Mouse (Mus musculus): ENCODE measurements around the gene Gpr18. TPM values are rescaled to one million over a fixed set of nuclear protein-coding genes. Genes with fewer than 3 reads are reported as not detected.

The Gpr18 gene
- total and polyA plus RNA-seq, 3 experiments, result 0.16 to 2.2 (median 0.43) TPM

DNA sequence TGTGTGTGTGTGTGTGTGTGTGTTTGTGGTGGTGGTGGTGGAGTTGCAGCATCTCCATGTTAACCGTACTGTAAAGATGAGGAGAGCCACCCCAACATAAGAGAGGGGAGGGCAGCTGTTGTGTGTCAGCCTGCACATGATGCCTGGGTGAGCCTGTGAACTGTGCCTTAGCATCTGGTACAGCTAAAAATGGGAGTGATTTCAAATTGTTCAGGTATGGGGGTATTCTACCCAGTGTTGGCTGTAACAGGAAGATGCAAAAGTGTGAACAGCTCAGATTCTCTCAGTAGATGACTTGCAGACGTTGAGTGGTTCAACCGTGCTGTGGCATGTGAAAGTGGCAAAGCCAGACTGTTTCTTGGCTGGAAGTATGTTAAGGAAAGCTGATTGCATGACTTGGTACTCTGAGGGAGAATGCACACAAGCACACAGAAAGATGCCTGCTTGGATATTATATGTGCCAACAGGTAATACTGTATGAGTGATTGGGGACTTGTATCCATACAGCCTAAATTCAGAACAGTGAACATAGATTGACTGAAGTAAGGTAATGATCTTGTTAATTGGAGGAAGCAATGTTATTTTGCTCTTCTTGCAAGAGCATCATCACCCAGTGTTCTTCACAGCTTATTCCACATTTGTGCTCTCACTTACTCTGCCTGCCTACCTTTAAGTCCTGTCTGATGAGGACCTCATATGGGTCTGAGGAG, 42.6 kb upstream of the Gpr18 start:
- Histone ChIP-seq H3K27me3 (ENCODE audit: control insufficient read depth, insufficient read depth, low read length) (no peaks in the 10 kb centered on the region), H3K4me1 (ENCODE audit: control insufficient read depth, insufficient read depth, low read length) (peaks cover 5% of the 10 kb centered on the region), H3K9ac (ENCODE audit: low read depth, low read length) (no peak overlapping the region), H3K4me3 (no peak overlapping the region), H3K79me2 (replicated peaks; ENCODE audit: control insufficient read depth, insufficient read depth, low read length) (no peaks in the 10 kb centered on the region), H3K27ac (no peak overlapping the region), H3K36me3 (ENCODE audit: control insufficient read depth, insufficient read depth, low read length) (no peaks in the 10 kb centered on the region)
- TF ChIP-seq POLR2A (IDR thresholded peaks at IDR 0.05; ENCODE audit: insufficient read depth, low read depth, low read length), result no peak
- TF ChIP-seq EP300 (IDR thresholded peaks at IDR 0.05; ENCODE audit: insufficient read depth, low read depth, low read length), result no peak
- TF ChIP-seq CTCF (IDR thresholded peaks at IDR 0.05), result no peak
- WGBS, result 80% methylated on average over 3 of the region's 3 CpGs
- no peak for DNase-seq
- intact Hi-C loops (cut with DNase I), result no loop called here

DNA sequence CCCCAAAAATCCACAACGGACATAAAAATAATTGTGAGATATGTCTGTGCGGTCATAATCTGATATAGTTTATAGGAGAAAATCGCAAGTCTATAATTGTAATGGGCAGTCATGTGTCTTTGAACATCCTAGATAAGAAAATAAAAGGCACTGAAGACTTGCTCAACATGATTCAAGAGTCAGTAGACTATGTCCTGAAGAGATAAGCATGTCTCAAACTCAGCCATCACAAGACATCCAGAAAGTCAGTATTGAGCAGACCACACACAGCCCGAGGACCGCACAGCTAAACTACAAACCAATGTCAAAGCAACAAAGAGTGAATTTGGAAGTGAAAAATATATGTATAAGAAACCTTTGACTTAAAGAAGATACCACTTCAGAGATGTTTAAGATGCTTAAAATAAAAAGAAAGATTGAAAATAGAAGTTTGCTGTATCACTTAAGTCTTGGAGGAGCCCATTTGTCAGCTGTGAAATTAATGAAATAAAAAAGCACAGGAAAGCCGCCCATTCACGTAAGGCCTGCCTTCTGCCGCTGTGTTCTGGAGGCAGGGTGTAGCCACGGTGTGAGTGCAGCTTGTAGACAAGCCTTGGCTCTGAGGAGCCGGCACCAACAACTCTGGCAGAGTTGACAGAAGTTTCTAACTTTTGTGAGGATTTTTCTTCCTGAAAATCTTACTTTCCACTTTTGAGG, 41.7 kb upstream of the Gpr18 start:
- no peak overlapping the region for H3K9ac ChIP-seq (ENCODE audit: low read depth, low read length)

DNA sequence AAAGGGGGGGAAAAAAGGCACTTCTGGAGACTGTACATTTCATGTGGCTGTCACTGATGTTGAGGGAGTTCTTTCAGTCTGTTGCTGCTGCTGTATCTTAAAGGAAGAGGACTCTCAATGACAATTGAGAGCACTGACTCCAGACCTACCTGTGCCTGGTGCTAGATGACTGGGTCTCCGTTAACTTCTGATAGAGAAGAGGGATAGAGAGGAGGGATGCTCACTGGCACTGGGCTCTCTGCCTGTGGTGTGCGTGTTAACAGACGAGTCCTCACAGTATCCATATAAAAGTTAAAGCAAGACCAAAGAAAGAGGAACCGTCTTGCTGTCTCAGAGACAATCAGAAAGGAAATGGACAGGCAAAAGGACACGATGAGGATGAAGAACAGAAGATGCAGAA, 40.7 kb upstream of the Gpr18 start:
- Histone ChIP-seq H3K4me1 (ENCODE audit: control insufficient read depth, insufficient read depth, low read length) (peaks cover 3% of the 10 kb centered on the region), H3K36me3 (ENCODE audit: control insufficient read depth, insufficient read depth, low read length) (no peaks in the 10 kb centered on the region), H3K9ac (ENCODE audit: low read depth, low read length) (no peak overlapping the region), H3K27ac (no peak overlapping the region), H3K79me2 (replicated peaks; ENCODE audit: control insufficient read depth, insufficient read depth, low read length) (no peaks in the 10 kb centered on the region), H3K27me3 (ENCODE audit: control insufficient read depth, insufficient read depth, low read length) (no peaks in the 10 kb centered on the region), H3K4me3 (no peak overlapping the region)
- intact Hi-C loops (cut with DNase I), result no loop called here
- DNase-seq, result no peak
- TF ChIP-seq CTCF (IDR thresholded peaks at IDR 0.05) (no peak), EP300 (IDR thresholded peaks at IDR 0.05; ENCODE audit: insufficient read depth, low read depth, low read length) (no peak), POLR2A (IDR thresholded peaks at IDR 0.05; ENCODE audit: insufficient read depth, low read depth, low read length) (no peak)
- 81% methylated on average over 5 of the region's 5 CpGs for WGBS

More for the DNA sequence above, 41.7 kb upstream of the Gpr18 start:
- no peak for TF ChIP-seq CTCF (IDR thresholded peaks at IDR 0.05)
- no peak for TF ChIP-seq POLR2A (IDR thresholded peaks at IDR 0.05; ENCODE audit: insufficient read depth, low read depth, low read length)
- TF ChIP-seq EP300 (IDR thresholded peaks at IDR 0.05; ENCODE audit: insufficient read depth, low read depth, low read length), result no peak
- H3K27ac ChIP-seq, result no peak overlapping the region
- intact Hi-C loops (cut with DNase I), result no loop called here
- H3K79me2 ChIP-seq (replicated peaks; ENCODE audit: control insufficient read depth, insufficient read depth, low read length), result no peaks in the 10 kb centered on the region
- peaks cover 5% of the 10 kb centered on the region for H3K4me1 ChIP-seq (ENCODE audit: control insufficient read depth, insufficient read depth, low read length)
- H3K27me3 ChIP-seq (ENCODE audit: control insufficient read depth, insufficient read depth, low read length), result no peaks in the 10 kb centered on the region
- 88% methylated on average over 10 of the region's 10 CpGs for WGBS
- DNase-seq, result no peak
- H3K36me3 ChIP-seq (ENCODE audit: control insufficient read depth, insufficient read depth, low read length), result no peaks in the 10 kb centered on the region
- no peak overlapping the region for H3K4me3 ChIP-seq

DNA sequence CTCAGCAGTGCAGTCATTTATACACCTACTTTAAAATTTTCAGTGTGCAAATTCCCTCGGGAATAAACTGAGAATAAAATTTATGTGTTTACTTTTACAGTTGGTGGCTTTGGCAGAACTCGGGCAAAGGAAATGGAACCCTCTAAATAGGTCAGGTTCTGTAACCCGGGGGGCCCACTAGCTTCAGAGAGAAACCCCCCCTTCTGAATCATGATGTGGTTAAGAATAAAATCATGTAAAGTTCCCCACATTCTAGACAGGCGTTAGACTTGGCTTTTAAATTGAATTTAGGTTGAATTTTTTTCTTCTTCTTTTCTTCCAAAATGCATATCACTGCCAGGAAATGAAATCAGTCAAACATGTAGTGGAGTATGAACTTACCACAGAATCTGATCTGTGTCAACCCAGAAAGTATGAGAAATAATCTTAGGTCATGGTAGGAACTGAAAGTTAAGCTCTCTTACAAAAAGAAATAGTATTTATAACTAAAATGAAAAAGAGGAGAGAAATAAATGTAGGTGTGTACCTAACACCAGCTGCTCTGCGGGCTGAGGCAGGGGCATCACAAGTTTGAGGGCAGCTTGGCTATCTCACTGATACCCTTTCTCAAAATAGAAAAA, 39.7 kb upstream of the Gpr18 start:
- H3K27ac ChIP-seq, result no peak overlapping the region
- H3K27me3 ChIP-seq (ENCODE audit: control insufficient read depth, insufficient read depth, low read length), result no peaks in the 10 kb centered on the region
- peaks cover 2% of the 10 kb centered on the region for H3K4me1 ChIP-seq (ENCODE audit: control insufficient read depth, insufficient read depth, low read length)
- no peaks in the 10 kb centered on the region for H3K79me2 ChIP-seq (replicated peaks; ENCODE audit: control insufficient read depth, insufficient read depth, low read length)
- intact Hi-C loops (cut with DNase I), result no loop called here
- WGBS, result 64% methylated on average over 5 of the region's 5 CpGs
- no peak for DNase-seq
- H3K4me3 ChIP-seq, result no peak overlapping the region
- no peak overlapping the region for H3K9ac ChIP-seq (ENCODE audit: low read depth, low read length)
- no peak for TF ChIP-seq EP300 (IDR thresholded peaks at IDR 0.05; ENCODE audit: insufficient read depth, low read depth, low read length)
- TF ChIP-seq CTCF (IDR thresholded peaks at IDR 0.05), result no peak
- TF ChIP-seq POLR2A (IDR thresholded peaks at IDR 0.05; ENCODE audit: insufficient read depth, low read depth, low read length), result no peak
- H3K36me3 ChIP-seq (ENCODE audit: control insufficient read depth, insufficient read depth, low read length), result no peaks in the 10 kb centered on the region

DNA sequence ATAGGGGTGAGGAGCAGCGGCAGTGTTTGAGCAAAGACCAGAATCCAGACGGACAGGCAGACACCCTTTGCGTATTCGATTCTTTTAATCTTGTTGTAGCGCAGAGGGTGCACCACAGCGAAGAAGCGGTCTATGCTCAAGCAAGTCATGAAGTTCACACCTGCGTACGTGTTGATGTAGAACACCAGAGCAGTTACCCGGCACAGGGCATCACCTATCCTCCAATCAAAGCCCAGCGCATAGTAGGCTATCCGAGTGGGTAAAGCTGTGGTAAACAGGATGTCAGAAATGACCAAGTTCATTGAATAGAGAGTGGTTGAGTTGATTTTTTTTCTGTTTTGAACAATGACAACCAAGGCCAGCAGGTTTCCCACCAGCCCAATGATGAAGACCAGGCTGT, 39.0 kb upstream of the Gpr18 start:
- 95% methylated on average over 12 of the region's 12 CpGs for WGBS
- H3K36me3 ChIP-seq (ENCODE audit: control insufficient read depth, insufficient read depth, low read length), result no peaks in the 10 kb centered on the region
- H3K9ac ChIP-seq (ENCODE audit: low read depth, low read length), result no peak overlapping the region

DNA sequence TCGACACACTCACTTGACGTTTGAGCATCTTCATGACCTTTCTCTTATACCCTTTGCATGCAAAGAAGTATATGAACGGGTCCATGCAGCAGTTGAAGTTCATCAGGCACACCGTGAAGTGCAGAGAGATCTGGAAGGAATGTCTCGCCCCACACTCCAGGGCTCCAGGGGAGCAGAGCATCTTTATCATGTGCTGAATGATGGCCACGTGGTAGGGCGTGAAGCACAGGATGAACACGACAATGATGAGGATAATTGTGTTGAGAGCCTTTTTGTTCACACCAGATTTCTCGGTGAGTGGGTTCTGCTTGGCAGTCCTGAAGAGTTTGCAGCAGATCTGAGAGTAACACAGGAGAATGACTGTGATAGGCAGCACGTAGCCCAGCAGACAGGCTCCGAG, 38.5 kb upstream of the Gpr18 start:
- H3K79me2 ChIP-seq (replicated peaks; ENCODE audit: control insufficient read depth, insufficient read depth, low read length), result no peaks in the 10 kb centered on the region
- intact Hi-C loops (cut with DNase I), result no loop called here
- no peaks in the 10 kb centered on the region for H3K36me3 ChIP-seq (ENCODE audit: control insufficient read depth, insufficient read depth, low read length)
- H3K9ac ChIP-seq (ENCODE audit: low read depth, low read length), result no peak overlapping the region
- no peaks in the 10 kb centered on the region for H3K27me3 ChIP-seq (ENCODE audit: control insufficient read depth, insufficient read depth, low read length)
- peaks cover 3% of the 10 kb centered on the region for H3K4me1 ChIP-seq (ENCODE audit: control insufficient read depth, insufficient read depth, low read length)
- no peak for TF ChIP-seq CTCF (IDR thresholded peaks at IDR 0.05)
- TF ChIP-seq POLR2A (IDR thresholded peaks at IDR 0.05; ENCODE audit: insufficient read depth, low read depth, low read length), result no peak
- TF ChIP-seq EP300 (IDR thresholded peaks at IDR 0.05; ENCODE audit: insufficient read depth, low read depth, low read length), result no peak
- no peak overlapping the region for H3K4me3 ChIP-seq
- WGBS, result 78% methylated on average over 11 of the region's 11 CpGs
- no peak for DNase-seq
- no peak overlapping the region for H3K27ac ChIP-seq

More for the DNA sequence above, 39.0 kb upstream of the Gpr18 start:
- peaks cover 3% of the 10 kb centered on the region for H3K4me1 ChIP-seq (ENCODE audit: control insufficient read depth, insufficient read depth, low read length)
- no peaks in the 10 kb centered on the region for H3K27me3 ChIP-seq (ENCODE audit: control insufficient read depth, insufficient read depth, low read length)
- intact Hi-C loops (cut with DNase I), result no loop called here
- H3K27ac ChIP-seq, result no peak overlapping the region
- H3K79me2 ChIP-seq (replicated peaks; ENCODE audit: control insufficient read depth, insufficient read depth, low read length), result no peaks in the 10 kb centered on the region
- DNase-seq, result no peak
- TF ChIP-seq POLR2A (IDR thresholded peaks at IDR 0.05; ENCODE audit: insufficient read depth, low read depth, low read length) (no peak), CTCF (IDR thresholded peaks at IDR 0.05) (no peak), EP300 (IDR thresholded peaks at IDR 0.05; ENCODE audit: insufficient read depth, low read depth, low read length) (no peak)
- H3K4me3 ChIP-seq, result no peak overlapping the region

All from heart, adult 2 months (tissue).